Mouse (Mus musculus): Measurements from ENCODE around the gene Dcp1a. TPM values are rescaled to one million over a fixed set of nuclear protein-coding genes. Genes with fewer than 3 reads are reported as not detected.

The Dcp1a gene
- polyA plus RNA-seq, 1 experiment from 2014 or later = 15.2 TPM

DNA sequence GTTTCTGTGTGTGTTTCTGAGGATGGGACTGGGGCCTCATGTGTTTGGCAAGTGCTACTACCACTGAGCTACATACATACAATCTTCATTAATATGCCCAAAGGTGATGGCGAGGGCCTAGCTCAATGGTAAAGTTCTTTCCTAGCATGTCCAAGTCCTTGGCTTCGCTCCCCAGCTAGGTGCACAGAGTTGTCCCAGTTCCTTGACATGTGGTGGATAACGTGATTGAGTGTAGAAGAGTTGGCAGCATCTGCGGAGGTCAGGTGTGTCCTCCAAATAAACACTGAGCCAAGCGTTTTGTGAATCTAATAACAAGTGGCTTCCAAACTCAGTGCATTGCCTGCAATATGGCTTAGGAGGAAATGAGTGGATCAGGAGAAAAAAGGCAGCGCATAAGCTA is 87.0 kb downstream of the Dcp1a start:
- Histone ChIP-seq H3K27ac (peak overlapping the region; percentile 87; the same call in 1 of the 2 replicates), H3K4me3 (no peak overlapping the region), H3K4me2 (no peak overlapping the region), H3K4me1 (peaks cover 33% of the 10 kb centered on the region), H3K9me3 (replicated peaks) (no peaks in the 10 kb centered on the region), H3K36me3 (peaks cover 94% of the 10 kb centered on the region), H3K9ac (no peak overlapping the region), H3K27me3 (replicated peaks) (no peaks in the 10 kb centered on the region)
- no peak for ATAC-seq
- 82% methylated on average over 6 of the region's 6 CpGs for WGBS (ENCODE audit: insufficient replicate concordance)

DNA sequence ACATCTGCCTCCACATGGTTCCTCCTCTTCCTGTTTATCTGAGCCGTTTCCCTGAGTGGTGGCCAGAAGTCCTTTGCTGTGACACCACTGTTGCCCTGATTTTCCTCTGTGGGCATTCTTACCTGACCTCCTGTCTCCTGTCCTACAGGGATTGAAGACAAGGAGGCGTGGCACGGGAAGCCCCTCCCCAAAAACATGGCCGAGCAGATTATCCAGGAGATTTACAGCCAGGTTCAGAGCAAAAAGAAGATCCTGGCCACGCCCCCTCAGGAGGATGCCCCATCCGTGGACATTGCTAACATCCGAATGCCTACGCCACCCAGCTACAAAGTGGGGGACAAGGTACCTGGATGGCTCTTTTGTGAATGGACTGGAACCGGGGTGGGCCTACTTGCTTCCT is 88.7 kb downstream of the Dcp1a start:
- no peak for ATAC-seq
- 80% methylated on average over 9 of the region's 9 CpGs for WGBS (ENCODE audit: insufficient replicate concordance)

DNA sequence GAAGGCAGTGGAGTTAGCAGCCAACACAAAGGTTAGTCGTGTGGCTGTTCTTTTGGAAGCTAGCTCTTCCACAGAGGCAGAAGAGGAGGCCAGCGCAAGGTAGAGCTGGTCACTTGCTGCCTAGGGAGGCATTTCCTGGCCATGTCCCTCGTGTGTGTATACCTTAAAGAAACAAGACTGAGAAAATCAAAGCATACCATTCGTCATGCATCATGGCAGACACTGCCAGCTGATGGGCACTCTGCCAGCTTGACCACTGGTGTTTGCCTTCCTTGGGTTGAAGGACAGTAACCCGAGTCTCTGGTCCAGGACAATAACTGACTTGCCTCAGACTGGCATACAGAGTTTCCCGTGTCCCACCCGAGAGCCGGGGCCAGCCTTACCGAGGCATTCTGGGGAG is 91.0 kb downstream of the Dcp1a start:
- H3K9me3 ChIP-seq (replicated peaks) = no peaks in the 10 kb centered on the region
- H3K9ac ChIP-seq = no peak overlapping the region
- no peak for ATAC-seq
- WGBS (ENCODE audit: insufficient replicate concordance) = 85% methylated on average over 9 of the region's 9 CpGs
- H3K27me3 ChIP-seq (replicated peaks) = no peaks in the 10 kb centered on the region
- H3K4me1 ChIP-seq = peaks cover 8% of the 10 kb centered on the region; the same call in 1 of the 2 replicates
- no peak overlapping the region for H3K4me3 ChIP-seq
- no peak overlapping the region for H3K27ac ChIP-seq
- peaks cover 99% of the 10 kb centered on the region for H3K36me3 ChIP-seq
- no peak overlapping the region for H3K4me2 ChIP-seq

More for the DNA sequence above, 88.7 kb downstream of the Dcp1a start:
- no peak overlapping the region for H3K9ac ChIP-seq
- no peak overlapping the region for H3K4me3 ChIP-seq
- H3K4me2 ChIP-seq = no peak overlapping the region
- no peaks in the 10 kb centered on the region for H3K27me3 ChIP-seq (replicated peaks)
- peaks cover 22% of the 10 kb centered on the region for H3K4me1 ChIP-seq
- H3K9me3 ChIP-seq (replicated peaks) = no peaks in the 10 kb centered on the region
- H3K36me3 ChIP-seq = peaks cover 100% of the 10 kb centered on the region
- H3K27ac ChIP-seq = no peak overlapping the region

DNA sequence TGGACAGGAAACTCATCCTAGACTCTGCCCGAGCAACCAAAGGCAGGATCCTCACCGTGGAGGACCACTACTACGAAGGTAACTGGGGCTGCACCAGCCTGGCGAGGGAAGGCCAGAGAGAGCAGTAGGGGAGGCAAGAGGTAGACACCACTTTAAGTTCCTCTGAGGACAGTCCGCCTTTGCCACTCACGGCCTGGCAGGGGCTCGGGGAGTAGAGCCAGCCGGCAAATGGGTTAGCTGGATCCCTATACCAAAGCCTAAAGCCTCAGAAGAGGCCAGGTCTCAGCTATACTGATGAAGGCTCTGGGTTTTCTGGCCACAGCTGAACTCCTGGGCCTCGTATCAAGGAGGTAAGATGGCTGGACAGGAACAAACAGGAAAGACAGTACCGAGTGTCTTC is 92.9 kb downstream of the Dcp1a start:
- no peak overlapping the region for H3K4me2 ChIP-seq
- H3K27ac ChIP-seq = no peak overlapping the region; the same call in 1 of the 2 replicates
- 83% methylated on average over 10 of the region's 10 CpGs for WGBS (ENCODE audit: insufficient replicate concordance)
- H3K27me3 ChIP-seq (replicated peaks) = no peaks in the 10 kb centered on the region
- H3K4me3 ChIP-seq = no peak overlapping the region
- ATAC-seq = no peak
- H3K4me1 ChIP-seq = peaks cover 22% of the 10 kb centered on the region
- no peak overlapping the region for H3K9ac ChIP-seq
- no peaks in the 10 kb centered on the region for H3K9me3 ChIP-seq (replicated peaks)
- H3K36me3 ChIP-seq = peaks cover 92% of the 10 kb centered on the region

DNA sequence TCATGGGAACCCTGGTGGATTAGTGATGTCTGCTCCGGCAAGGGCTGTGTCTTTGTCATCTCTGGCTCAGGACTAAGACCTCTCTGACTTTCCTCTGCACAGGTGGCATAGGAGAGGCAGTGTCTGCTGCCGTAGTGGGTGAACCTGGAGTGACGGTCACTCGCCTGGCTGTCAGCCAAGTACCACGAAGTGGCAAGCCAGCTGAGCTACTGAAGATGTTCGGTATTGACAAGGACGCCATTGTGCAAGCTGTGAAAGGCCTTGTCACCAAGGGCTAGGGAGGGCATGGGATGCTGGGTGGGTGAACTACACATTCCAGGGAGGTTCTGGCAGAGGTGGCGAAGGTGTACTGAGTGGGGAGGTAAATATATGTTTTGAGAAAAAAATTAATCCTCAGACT is 93.9 kb downstream of the Dcp1a start:
- Histone ChIP-seq H3K9ac (no peak overlapping the region), H3K36me3 (peaks cover 82% of the 10 kb centered on the region), H3K4me2 (no peak overlapping the region), H3K27ac (peak overlapping the region; percentile 62; the same call in 1 of the 2 replicates), H3K4me1 (peaks cover 30% of the 10 kb centered on the region), H3K9me3 (replicated peaks) (no peaks in the 10 kb centered on the region), H3K4me3 (no peak overlapping the region), H3K27me3 (replicated peaks) (no peaks in the 10 kb centered on the region)
- WGBS (ENCODE audit: insufficient replicate concordance) = 77% methylated on average over 8 of the region's 8 CpGs
- ATAC-seq = no peak

DNA sequence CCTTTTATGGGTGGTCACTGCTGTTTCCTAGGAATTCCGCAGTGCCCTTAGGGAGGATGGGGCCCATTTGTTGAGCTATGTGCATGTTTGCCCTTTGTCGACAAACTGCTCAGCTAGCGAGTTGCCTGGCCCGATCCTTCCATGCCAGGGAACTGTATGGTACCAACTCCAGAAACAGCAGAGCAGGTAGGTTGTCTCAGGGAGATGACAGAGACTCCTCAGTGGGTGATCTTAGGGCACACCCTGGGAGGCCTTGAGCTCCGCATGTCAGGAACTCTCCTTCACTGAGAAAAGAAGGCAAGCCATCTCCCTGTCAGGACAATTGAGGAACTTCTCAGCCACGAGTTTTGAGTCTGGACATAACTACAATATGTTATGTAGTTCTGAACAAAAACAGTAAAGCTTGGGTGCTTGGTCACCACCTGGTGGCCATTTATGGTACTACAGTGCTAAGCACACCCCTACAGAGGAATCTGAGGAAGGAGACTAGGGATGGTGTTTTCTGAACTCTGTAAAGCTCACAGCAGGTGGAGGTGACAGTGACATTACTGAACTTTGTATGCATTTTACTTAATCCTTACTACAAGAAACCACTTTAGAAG is 94.7 kb downstream of the Dcp1a start:
- Histone ChIP-seq H3K27ac (peak overlapping the region; percentile 62), H3K27me3 (replicated peaks) (no peaks in the 10 kb centered on the region), H3K4me3 (no peak overlapping the region), H3K9me3 (replicated peaks) (no peaks in the 10 kb centered on the region), H3K36me3 (peaks cover 74% of the 10 kb centered on the region), H3K4me2 (no peak overlapping the region), H3K4me1 (peaks cover 36% of the 10 kb centered on the region), H3K9ac (no peak overlapping the region)
- ATAC-seq = peak; percentile 29; the same call in 1 of the 2 replicates
- WGBS (ENCODE audit: insufficient replicate concordance) = 60% methylated on average over 6 of the region's 6 CpGs

DNA sequence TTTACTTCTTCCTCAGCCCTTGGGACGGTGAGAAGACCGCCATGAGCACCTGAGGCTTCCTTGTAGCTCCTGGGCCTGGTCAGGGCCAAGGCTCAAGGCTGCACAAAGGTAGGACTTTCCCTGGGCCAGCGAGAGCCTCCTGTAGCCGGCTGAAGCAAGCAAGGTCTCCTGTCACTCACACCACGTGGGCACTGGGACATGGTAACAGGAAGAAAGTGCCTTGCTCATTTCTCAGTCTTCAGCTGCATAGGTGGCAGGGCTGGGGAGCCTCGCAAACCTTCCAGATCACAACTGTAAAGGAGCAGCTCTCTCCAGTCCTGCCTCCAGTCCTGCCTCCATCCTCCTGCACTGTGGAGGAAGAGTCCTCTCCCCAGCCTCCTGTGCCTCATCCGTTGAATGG is 96.5 kb downstream of the Dcp1a start:
- Histone ChIP-seq H3K36me3 (peaks cover 57% of the 10 kb centered on the region), H3K9ac (0 out of 2 replicates have a peak overlapping the region, but pooled peaks have one; percentile 10), H3K4me2 (no peak overlapping the region)

DNA sequence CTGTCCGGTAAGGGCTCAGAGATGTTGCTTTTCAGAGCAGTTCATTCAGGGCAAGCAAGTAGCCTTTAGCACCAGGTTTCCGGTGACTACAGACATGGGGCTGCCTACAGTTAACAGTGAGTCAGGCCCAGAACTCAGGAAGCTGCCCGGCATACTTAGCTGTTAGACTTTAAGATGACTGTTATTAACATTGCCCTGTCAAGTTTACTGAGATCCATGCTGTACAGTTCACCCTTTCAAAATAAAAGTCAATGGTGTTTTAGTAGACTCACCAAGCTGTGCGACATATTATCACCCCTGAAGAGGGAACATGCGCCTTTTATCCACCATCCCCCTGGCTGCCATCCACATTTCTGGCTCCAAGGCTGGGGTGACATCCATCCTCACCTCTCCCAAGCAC is 96.9 kb downstream of the Dcp1a start:
- Histone ChIP-seq H3K9ac (peak overlapping the region; percentile 10; the same call in 1 of the 2 replicates), H3K36me3 (peaks cover 52% of the 10 kb centered on the region), H3K27me3 (replicated peaks) (no peaks in the 10 kb centered on the region), H3K4me3 (no peak overlapping the region), H3K4me1 (peaks cover 45% of the 10 kb centered on the region), H3K9me3 (replicated peaks) (no peaks in the 10 kb centered on the region), H3K27ac (peak overlapping the region; percentile 70), H3K4me2 (peak overlapping the region; percentile 7; the same call in 1 of the 2 replicates)
- 44% methylated on average over 5 of the region's 5 CpGs for WGBS (ENCODE audit: insufficient replicate concordance)
- ATAC-seq = no peak

More for the DNA sequence above, 96.5 kb downstream of the Dcp1a start:
- no peaks in the 10 kb centered on the region for H3K9me3 ChIP-seq (replicated peaks)
- no peak overlapping the region for H3K4me3 ChIP-seq
- WGBS (ENCODE audit: insufficient replicate concordance) = 64% methylated on average over 7 of the region's 7 CpGs
- peak overlapping the region; percentile 70 for H3K27ac ChIP-seq
- H3K27me3 ChIP-seq (replicated peaks) = no peaks in the 10 kb centered on the region
- H3K4me1 ChIP-seq = peaks cover 45% of the 10 kb centered on the region
- ATAC-seq = no peak

Small RNA genes lying within 50 kb of the gene (microRNA-seq; reads per million reads assigned to microRNA genes)
- 8.1 reads per million, percentile 18 among the genes with 10 or more reads in this experiment for gene Mir3076

Other genes with a start within 250 kb of the Dcp1a start
- 0.37 and 0.46 TPM in 2 replicates for gene Cacna1d, start 11.9 kb downstream of the Dcp1a start, polyA plus RNA-seq (2016; fragmentation: Nextera tagmentation; extraction: Ambion mirVana)
- 267 and 280 TPM in 2 replicates for gene Tkt, start 68.8 kb downstream of the Dcp1a start, polyA plus RNA-seq (2016; fragmentation: Nextera tagmentation; extraction: Ambion mirVana)
- 22.9 and 23.1 TPM in 2 replicates for gene Prkcd, start 146.7 kb downstream of the Dcp1a start, polyA plus RNA-seq (2016; fragmentation: Nextera tagmentation; extraction: Ambion mirVana)
- 5.9 and 6.5 TPM in 2 replicates for gene Rft1, start 174.8 kb downstream of the Dcp1a start, polyA plus RNA-seq (2016; fragmentation: Nextera tagmentation; extraction: Ambion mirVana)
- 17.1 and 18.7 TPM in 2 replicates for gene Sfmbt1, start 235.3 kb downstream of the Dcp1a start, polyA plus RNA-seq (2016; fragmentation: Nextera tagmentation; extraction: Ambion mirVana)